Mouse (Mus musculus) olfactory bulb, adult 2 months (tissue): ENCODE measurements around the gene Tmem51.
"Not testable (repeated sequence)": the region's sequence is repeated elsewhere in the genome, so short reads cannot be mapped to it uniquely, and the experiment has no call there.

Experiments
- CTCF ChIP-seq: fragments of 200-500 bp; IDR thresholded peaks from 2 replicates; pipeline ENCODE4 v1.5.1; 2012; ENCODE audit warnings: low read depth, mild to moderate bottlenecking, low read length, moderate library complexity; ENCODE audit not compliant: insufficient read depth
- POLR2A ChIP-seq: fragments of 200-500 bp; IDR thresholded peaks from 2 replicates; pipeline ENCODE4 v1.6.1; 2012; ENCODE audit warnings: mild to moderate bottlenecking, low read depth, low read length, moderate library complexity; ENCODE audit not compliant: insufficient read depth

DNA sequence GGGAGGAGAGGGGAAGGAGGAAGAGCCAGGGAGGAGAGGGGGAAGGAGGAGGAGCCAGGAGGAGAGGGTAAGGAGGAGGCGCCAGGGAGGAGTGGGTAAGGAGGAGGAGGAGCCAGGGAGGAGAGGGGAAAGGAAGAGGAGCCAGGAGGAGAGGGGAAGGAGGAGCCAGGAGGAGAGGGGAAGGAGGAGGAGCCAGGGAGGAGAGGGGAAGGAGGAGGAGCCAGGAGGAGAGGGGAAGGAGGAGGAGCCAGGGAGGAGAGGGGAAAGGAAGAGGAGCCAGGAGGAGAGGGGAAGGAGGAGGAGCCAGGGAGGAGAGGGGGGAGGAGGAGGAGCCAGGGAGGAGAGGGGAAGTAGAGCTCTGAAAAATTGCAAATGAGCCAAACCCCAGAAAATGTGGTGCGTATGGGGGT, 90.0 kb downstream of the Tmem51 start:
- TF ChIP-seq CTCF, POLR2A: not testable (repeated sequence)
